Mouse (Mus musculus): ENCODE measurements around the gene Ttc21a.

DNA sequence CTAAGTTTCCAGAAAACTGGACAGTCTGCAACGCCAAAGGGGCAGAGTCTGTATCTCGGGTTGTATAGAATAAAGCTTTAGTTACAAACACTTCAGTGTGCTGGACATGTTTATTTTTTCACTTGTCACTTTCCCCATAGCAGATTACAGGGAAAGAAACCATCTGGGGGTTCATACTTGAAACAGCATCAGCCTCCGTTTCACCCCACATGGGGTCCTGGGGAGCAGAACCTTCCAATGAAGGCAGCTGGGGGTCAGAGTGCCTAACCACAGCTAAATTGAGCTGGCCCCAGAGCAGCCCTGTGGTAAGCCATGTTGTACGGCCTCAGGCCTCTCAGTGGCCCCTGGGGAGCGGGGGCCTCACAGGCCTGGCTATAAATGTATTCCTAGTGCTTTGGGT lies 10.9 kb upstream of the Ttc21a start:
- TF ChIP-seq POLR2A (IDR thresholded peaks at IDR 0.05; ENCODE audit: borderline replicate concordance, insufficient read depth, low read length) (no peak), CTCF (IDR thresholded peaks at IDR 0.05; ENCODE audit: borderline replicate concordance, insufficient read depth, low read depth, low read length) (no peak)

Data from cerebellum, adult 2 months (tissue).